9 mouse cellular contexts compared by ENCODE assay signal in the genomic region with DNA sequence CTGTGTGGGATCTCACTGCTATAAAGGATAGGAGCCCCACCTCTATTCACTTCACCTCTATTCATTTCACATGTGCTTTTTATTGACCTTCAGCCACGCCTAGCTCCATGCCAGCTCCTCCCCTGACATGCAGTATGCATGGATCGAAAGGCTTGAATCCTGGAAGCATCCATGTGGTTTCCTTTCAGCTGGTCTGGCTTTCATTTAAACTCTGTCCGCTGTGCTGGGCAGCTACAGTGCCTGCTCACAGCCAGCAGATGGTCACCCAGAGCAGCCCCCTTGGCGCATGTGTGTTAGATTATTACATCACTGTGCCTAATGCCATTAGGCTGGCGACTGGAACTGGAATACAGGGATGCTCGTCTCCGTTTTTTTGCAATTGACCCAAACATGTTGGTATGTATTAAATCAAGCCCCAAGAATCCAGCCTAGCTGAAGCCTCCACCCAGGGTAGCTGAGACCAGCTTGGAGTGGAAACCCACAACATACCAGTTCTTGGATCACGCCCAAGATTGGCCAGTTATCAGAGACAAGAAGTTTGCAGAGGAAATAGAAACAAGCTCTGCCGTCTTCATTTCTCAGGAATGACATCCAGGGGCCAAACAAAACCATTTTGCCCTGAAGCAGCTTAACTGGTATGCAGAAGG.
A peak's percentile ranks its signal among the peaks of the same experiment; 100 is the strongest.
DNase-seq lines count a peak whose midpoint lies in the region; ATAC-seq and TF ChIP-seq lines count a peak whose summit lies in the region.
"Had no signal": no experiment of that assay in that cellular context is flagged by ENCODE, and none has a peak within 500 bp of the region (broad histone marks: within the 10 kb centered on the region; RNA-seq: fewer than 3 reads in every experiment).

No protein-coding gene starts in this region.

- no peaks in the 10 kb centered on the region for H3K9me3 ChIP-seq in forebrain, embryonic 15.5 days
- H3K9me3 ChIP-seq in limb, embryonic 13.5 days: no peaks in the 10 kb centered on the region

- H3K9ac ChIP-seq in heart, adult 2 months (ENCODE audit: low read depth, low read length): no peak overlapping the region
- H3K9ac ChIP-seq in forebrain, embryonic 15.5 days (replicated peaks): no peak overlapping the region
- no peak overlapping the region for H3K9ac ChIP-seq in limb, embryonic 13.5 days
- H3K9ac ChIP-seq: liver, embryonic 14.5 days had no signal

- TF ChIP-seq POLR2A in heart, adult 2 months (IDR thresholded peaks at IDR 0.05; ENCODE audit: insufficient read depth, low read depth, low read length): no peak

- TF ChIP-seq EP300 in heart, adult 2 months (IDR thresholded peaks at IDR 0.05; ENCODE audit: insufficient read depth, low read depth, low read length): no peak

- DNase-seq in heart, adult 2 months: peak in 1 of 2 experiments; percentile 27
- no peak for DNase-seq in heart, postnatal 36 days
- DNase-seq in adipocyte (ENCODE audit: low spot score): peak; percentile 65
- DNase-seq in yolk sac, embryonic 10.5 days (ENCODE audit: low spot score): no peak

- WGBS in heart, adult 2 months: 46% methylated on average over 9 of the region's 9 CpGs
- WGBS in forebrain, embryonic 15.5 days: 66% methylated on average over 9 of the region's 9 CpGs
- 30% methylated on average over 9 of the region's 9 CpGs for WGBS in limb, embryonic 13.5 days

- H3K79me2 ChIP-seq in heart, adult 2 months (replicated peaks; ENCODE audit: control insufficient read depth, insufficient read depth, low read length): no peaks in the 10 kb centered on the region

- ATAC-seq in forebrain, embryonic 15.5 days (replicated peaks): peak; percentile 48; the same call in 1 of the 2 replicates
- peak; percentile 52 for ATAC-seq in limb, embryonic 13.5 days (ENCODE audit: low FRiP score, low read depth)
- no peak for ATAC-seq in megakaryocyte, adult 5-6 weeks (ENCODE audit: poor library complexity, severe bottlenecking)
- no peak for ATAC-seq in erythroblast, adult 5-6 weeks (replicated peaks; ENCODE audit: low FRiP score, poor library complexity, severe bottlenecking)

- no peaks in the 10 kb centered on the region for H3K27me3 ChIP-seq in heart, adult 2 months (ENCODE audit: control insufficient read depth, insufficient read depth, low read length)
- H3K27me3 ChIP-seq in forebrain, embryonic 15.5 days: no peaks in the 10 kb centered on the region
- H3K27me3 ChIP-seq in limb, embryonic 13.5 days: no peaks in the 10 kb centered on the region

- H3K36me3 ChIP-seq in heart, adult 2 months (ENCODE audit: control insufficient read depth, insufficient read depth, low read length): no peaks in the 10 kb centered on the region
- H3K36me3 ChIP-seq in forebrain, embryonic 15.5 days: no peaks in the 10 kb centered on the region
- H3K36me3 ChIP-seq in limb, embryonic 13.5 days: no peaks in the 10 kb centered on the region

- no peak overlapping the region for H3K4me3 ChIP-seq in heart, adult 2 months
- H3K4me3 ChIP-seq in forebrain, embryonic 15.5 days: no peak overlapping the region
- no peak overlapping the region for H3K4me3 ChIP-seq in limb, embryonic 13.5 days

- H3K4me1 ChIP-seq in heart, adult 2 months (ENCODE audit: control insufficient read depth, insufficient read depth, low read length): peaks cover 4% of the 10 kb centered on the region
- peaks cover 5% of the 10 kb centered on the region; the same call in 1 of the 2 replicates for H3K4me1 ChIP-seq in forebrain, embryonic 15.5 days
- H3K4me1 ChIP-seq in limb, embryonic 13.5 days: peaks cover 13% of the 10 kb centered on the region; the same call in 1 of the 2 replicates

- peak; percentile 31 for TF ChIP-seq CTCF in heart, adult 2 months (IDR thresholded peaks at IDR 0.05)

- H3K4me2 ChIP-seq in forebrain, embryonic 15.5 days (replicated peaks): no peak overlapping the region
- no peak overlapping the region; the same call in 1 of the 2 replicates for H3K4me2 ChIP-seq in limb, embryonic 13.5 days (replicated peaks)

- no peak overlapping the region for H3K27ac ChIP-seq in heart, adult 2 months
- H3K27ac ChIP-seq in forebrain, embryonic 15.5 days (replicated peaks): no peak overlapping the region
- H3K27ac ChIP-seq in limb, embryonic 13.5 days: no peak overlapping the region
- H3K27ac ChIP-seq: liver, embryonic 14.5 days had no signal

- intact Hi-C loops in heart, adult 2 months (cut with DNase I): no loop called here
- intact Hi-C loops in heart, postnatal 36 days (cut with DNase I): no loop called here

Comparison
In these comparisons a context has a peak if more than half of its experiments do, and no peak if none do; other contexts are left out.
1. ATAC-seq: peak in forebrain, embryonic 15.5 days (single experiment) and limb, embryonic 13.5 days (single experiment); none in megakaryocyte, adult 5-6 weeks (single experiment) and erythroblast, adult 5-6 weeks (single experiment).